Mouse (Mus musculus): ENCODE measurements at regions not wholly inside any gene's neighbourhood (a gene's known extent, or its start where the extent isn't known, plus 50 kb on each side); places are given as distances from the start of the nearest gene placed in this dataset.

DNA sequence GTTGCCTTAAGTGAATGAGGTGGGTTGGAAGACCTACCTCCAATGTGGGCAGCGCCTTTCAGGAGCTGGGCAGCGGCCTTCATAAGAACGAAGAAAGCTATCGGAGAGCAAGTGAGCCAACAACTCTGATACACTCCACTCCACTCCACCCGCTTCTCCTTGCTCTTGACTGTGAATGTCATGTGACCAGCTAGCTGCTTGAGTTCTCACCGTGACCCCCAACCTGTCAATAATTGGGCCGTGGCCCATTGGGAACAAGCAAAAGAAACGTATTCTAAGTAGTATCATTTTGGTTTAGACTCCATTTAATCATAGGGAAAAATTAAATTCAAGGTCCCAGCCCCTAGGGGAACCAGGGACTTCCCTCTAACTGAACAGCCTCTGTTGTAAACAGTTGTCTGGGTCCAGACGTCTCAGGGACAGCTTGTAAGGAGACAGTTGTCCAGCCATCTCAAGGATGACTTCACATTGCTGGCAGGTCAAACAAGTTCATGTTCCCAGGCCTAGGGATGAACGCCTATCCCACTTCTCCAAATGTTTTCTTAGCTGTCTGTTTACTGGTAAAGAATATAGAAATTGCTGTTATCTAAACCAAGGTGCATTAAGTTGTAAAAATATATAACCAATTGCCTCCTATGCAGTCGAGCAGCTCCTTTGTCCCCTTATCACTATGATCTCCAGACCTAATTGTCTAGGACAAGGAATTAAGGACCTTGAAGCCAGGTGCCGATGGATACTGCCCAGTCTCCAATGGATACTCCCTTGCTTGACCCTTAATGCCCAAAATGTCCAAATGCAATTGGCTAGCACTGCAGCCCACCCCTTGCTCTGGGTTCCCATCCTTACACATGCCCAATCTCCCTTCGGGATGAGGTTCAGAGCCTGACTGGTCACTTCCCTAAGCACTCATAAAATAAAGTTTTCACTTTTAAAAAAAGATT lies 67.1 kb upstream of the Cpm start:
- WGBS = 74% methylated on average over 13 of the region's 13 CpGs
- no peak overlapping the region for H3K4me3 ChIP-seq (ENCODE audit: low read depth, low read length)
- H3K36me3 ChIP-seq (ENCODE audit: insufficient read depth) = no peaks in the 10 kb centered on the region
- ATAC-seq (ENCODE audit: insufficient read depth) = no peak
- H3K9me3 ChIP-seq (ENCODE audit: low read depth, low read length) = peaks cover 3% of the 10 kb centered on the region; the same call in 1 of the 2 replicates
- DNase-seq = no peak
- no peaks in the 10 kb centered on the region for H3K27me3 ChIP-seq (ENCODE audit: insufficient read depth, low read length)
- H3K27ac ChIP-seq (ENCODE audit: low read depth) = no peak overlapping the region
- H3K4me2 ChIP-seq = no peak overlapping the region
- no peak for TF ChIP-seq CTCF (IDR thresholded peaks at IDR 0.05; ENCODE audit: low read depth)
- H3K9ac ChIP-seq = no peak overlapping the region
- H3K4me1 ChIP-seq (ENCODE audit: insufficient read depth) = no peaks in the 10 kb centered on the region

DNA sequence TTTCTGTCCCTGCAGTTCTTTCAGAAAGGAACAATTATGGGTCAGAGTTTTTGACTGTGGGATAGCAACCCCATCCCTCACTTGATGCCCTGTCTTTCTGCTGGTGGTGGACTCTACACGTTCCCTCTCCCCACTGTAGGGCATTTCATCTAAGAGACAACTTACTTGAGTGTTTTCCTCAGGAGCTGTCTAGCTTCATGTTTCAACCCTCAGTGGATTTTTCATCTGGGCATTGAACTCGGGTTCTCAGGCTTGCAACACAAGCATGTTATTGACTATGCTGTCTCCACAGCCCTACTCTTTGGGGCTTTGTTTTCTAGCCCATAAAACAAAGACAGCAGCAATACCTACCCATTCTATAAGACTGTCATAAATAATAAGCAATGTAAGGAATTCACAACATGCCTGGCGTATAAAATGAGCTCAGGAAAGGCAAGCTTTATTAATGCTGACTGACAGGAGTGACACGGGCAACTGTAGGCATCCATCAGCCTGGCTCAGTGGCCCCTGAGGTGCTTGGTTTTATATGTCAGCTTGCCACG lies 68.0 kb upstream of the Cpm start:
- H3K4me2 ChIP-seq = no peak overlapping the region
- H3K27me3 ChIP-seq (ENCODE audit: insufficient read depth, low read length) = no peaks in the 10 kb centered on the region
- no peaks in the 10 kb centered on the region for H3K4me1 ChIP-seq (ENCODE audit: insufficient read depth)
- 71% methylated on average over 5 of the region's 5 CpGs for WGBS
- ATAC-seq (ENCODE audit: insufficient read depth) = no peak
- no peak for DNase-seq
- no peak overlapping the region for H3K9ac ChIP-seq
- H3K4me3 ChIP-seq (ENCODE audit: low read depth, low read length) = no peak overlapping the region
- peaks cover 2% of the 10 kb centered on the region; the same call in 1 of the 2 replicates for H3K9me3 ChIP-seq (ENCODE audit: low read depth, low read length)
- no peaks in the 10 kb centered on the region for H3K36me3 ChIP-seq (ENCODE audit: insufficient read depth)
- TF ChIP-seq CTCF (IDR thresholded peaks at IDR 0.05; ENCODE audit: low read depth) = no peak
- H3K27ac ChIP-seq (ENCODE audit: low read depth) = no peak overlapping the region

- H3K27me3 ChIP-seq (ENCODE audit: insufficient read depth, low read length) = no peaks in the 10 kb centered on the region
- H3K4me3 ChIP-seq (ENCODE audit: low read depth, low read length) = no peak overlapping the region
- WGBS = 48% methylated on average over 9 of the region's 9 CpGs
- H3K4me2 ChIP-seq = no peak overlapping the region
- no peak for TF ChIP-seq CTCF (IDR thresholded peaks at IDR 0.05; ENCODE audit: low read depth)
- no peak overlapping the region for H3K27ac ChIP-seq (ENCODE audit: low read depth)
- DNase-seq = no peak
- H3K4me1 ChIP-seq (ENCODE audit: insufficient read depth) = no peaks in the 10 kb centered on the region
- ATAC-seq (ENCODE audit: insufficient read depth) = no peak
- H3K36me3 ChIP-seq (ENCODE audit: insufficient read depth) = no peaks in the 10 kb centered on the region
- H3K9ac ChIP-seq = no peak overlapping the region
- H3K9me3 ChIP-seq (ENCODE audit: low read depth, low read length) = no peaks in the 10 kb centered on the region
Measured at GRCm38 (mm10) chr10:117560396-117561278, 68.7 kb upstream of the Cpm start.

GRCm38 (mm10) chr10:117559615-117560395 lies 69.5 kb upstream of the Cpm start:
- H3K4me3 ChIP-seq (ENCODE audit: low read depth, low read length) = no peak overlapping the region
- 51% methylated on average over 17 of the region's 17 CpGs for WGBS
- no peak for TF ChIP-seq CTCF (IDR thresholded peaks at IDR 0.05; ENCODE audit: low read depth)
- no peak overlapping the region for H3K9ac ChIP-seq
- H3K27me3 ChIP-seq (ENCODE audit: insufficient read depth, low read length) = no peaks in the 10 kb centered on the region
- H3K27ac ChIP-seq (ENCODE audit: low read depth) = no peak overlapping the region
- no peaks in the 10 kb centered on the region for H3K36me3 ChIP-seq (ENCODE audit: insufficient read depth)
- DNase-seq (no peak), ATAC-seq (ENCODE audit: insufficient read depth) (no peak)
- no peaks in the 10 kb centered on the region for H3K4me1 ChIP-seq (ENCODE audit: insufficient read depth)
- H3K9me3 ChIP-seq (ENCODE audit: low read depth, low read length) = no peaks in the 10 kb centered on the region
- no peak overlapping the region for H3K4me2 ChIP-seq

- Histone ChIP-seq H3K9me3 (ENCODE audit: low read depth, low read length) (no peaks in the 10 kb centered on the region), H3K36me3 (ENCODE audit: insufficient read depth) (no peaks in the 10 kb centered on the region), H3K4me2 (no peak overlapping the region), H3K27me3 (ENCODE audit: insufficient read depth, low read length) (no peaks in the 10 kb centered on the region), H3K27ac (ENCODE audit: low read depth) (no peak overlapping the region), H3K4me1 (ENCODE audit: insufficient read depth) (no peaks in the 10 kb centered on the region), H3K4me3 (ENCODE audit: low read depth, low read length) (no peak overlapping the region), H3K9ac (no peak overlapping the region)
- ATAC-seq (ENCODE audit: insufficient read depth) = no peak
- 79% methylated on average over 24 of the region's 24 CpGs for WGBS
- no peak for TF ChIP-seq CTCF (IDR thresholded peaks at IDR 0.05; ENCODE audit: low read depth)
- DNase-seq = no peak
Measured at GRCm38 (mm10) chr10:117558891-117559614, 70.2 kb upstream of the Cpm start.

- ATAC-seq (ENCODE audit: insufficient read depth) (no peak), DNase-seq (no peak)
- Histone ChIP-seq H3K4me2 (no peak overlapping the region), H3K27me3 (ENCODE audit: insufficient read depth, low read length) (no peaks in the 10 kb centered on the region), H3K9ac (no peak overlapping the region), H3K9me3 (ENCODE audit: low read depth, low read length) (no peaks in the 10 kb centered on the region), H3K4me3 (ENCODE audit: low read depth, low read length) (no peak overlapping the region), H3K27ac (ENCODE audit: low read depth) (no peak overlapping the region), H3K4me1 (ENCODE audit: insufficient read depth) (no peaks in the 10 kb centered on the region), H3K36me3 (ENCODE audit: insufficient read depth) (no peaks in the 10 kb centered on the region)
- 83% methylated on average over 5 of the region's 5 CpGs for WGBS
- no peak for TF ChIP-seq CTCF (IDR thresholded peaks at IDR 0.05; ENCODE audit: low read depth)
Measured at GRCm38 (mm10) chr10:117558292-117558800, 71.0 kb upstream of the Cpm start.

Data from lung, embryonic 14.5 days (tissue).